Mouse (Mus musculus): ENCODE results near the gene Pdzrn3. TPM values are rescaled to one million over a fixed set of nuclear protein-coding genes. Genes with fewer than 3 reads are reported as not detected.

Pdzrn3 gene
- polyA plus RNA-seq (2015; fragmentation: Nextera tagmentation; extraction: Ambion mirVana) = 10.7 and 14.1 TPM in 2 replicates

DNA sequence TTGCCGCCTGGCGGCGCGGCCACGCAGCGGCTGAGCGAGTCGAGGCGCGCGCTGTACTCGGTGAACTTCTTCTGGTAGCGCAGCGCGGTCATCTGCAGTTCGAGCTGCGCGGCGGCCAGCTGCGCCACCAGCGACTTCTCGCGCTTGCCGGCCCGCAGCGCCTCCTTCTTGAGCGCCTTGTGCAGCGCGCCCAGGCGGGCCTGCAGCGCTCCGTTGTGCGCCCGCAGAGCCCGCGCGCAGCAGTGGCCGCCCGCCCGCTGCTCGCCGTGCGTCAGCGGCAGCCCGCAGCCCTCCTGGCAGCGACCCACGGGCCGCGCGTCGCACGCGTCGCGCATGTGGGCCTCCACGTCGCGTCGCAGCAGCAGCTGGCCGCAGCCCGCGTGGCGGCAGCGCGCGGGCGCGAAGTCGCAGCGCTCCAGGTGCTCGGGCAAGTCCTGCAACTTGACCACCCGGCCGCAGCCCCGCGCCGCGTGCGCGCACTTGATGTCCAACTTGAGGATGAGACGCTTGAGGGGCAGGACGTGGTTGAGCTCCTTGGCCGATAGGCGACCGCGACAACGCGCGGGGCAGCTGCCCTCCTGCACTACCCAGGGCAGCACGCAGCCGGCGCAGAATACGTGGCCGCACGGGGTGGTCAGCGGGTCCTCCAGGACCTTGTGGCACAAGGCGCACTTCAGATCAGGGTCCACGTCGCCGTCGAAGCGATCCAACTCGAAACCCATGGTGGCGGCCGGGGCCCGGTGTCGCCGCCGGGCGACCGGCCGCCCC lies at the start of gene Pdzrn3:
TSS of gene Pdzrn3 (minus strand) at position 731 of the 768 bp plus-strand sequence.

